Mouse (Mus musculus): ENCODE measurements around the gene Acsl4. TPM values are rescaled to one million over a fixed set of nuclear protein-coding genes. Genes with fewer than 3 reads are reported as not detected.

The Acsl4 gene
- total and polyA plus RNA-seq, 3 experiments = 10.0 to 26.8 (median 25.9) TPM

DNA sequence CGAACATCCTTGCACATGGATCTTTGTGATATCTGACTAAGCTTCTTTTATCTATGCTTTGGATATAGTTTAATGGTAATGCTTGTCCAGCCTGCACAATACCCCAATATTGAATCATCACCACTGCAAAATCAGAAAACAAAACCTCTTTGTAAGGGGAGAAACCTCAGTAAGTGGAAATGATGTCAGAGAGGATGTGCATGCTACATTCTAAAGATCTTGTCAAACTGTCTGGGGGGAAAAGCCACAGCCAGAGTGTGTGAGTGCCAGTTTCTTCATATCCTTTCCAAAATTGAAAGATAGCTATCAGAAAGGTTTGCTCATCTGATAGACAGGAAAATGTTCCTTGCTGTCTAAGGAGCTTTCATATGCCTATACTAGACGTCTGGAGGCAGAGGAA is 8.3 kb upstream of the Acsl4 start:
- Histone ChIP-seq H3K9me3 (replicated peaks; ENCODE audit: low read length) (no peaks in the 10 kb centered on the region), H3K36me3 (replicated peaks in 1 of 2; ENCODE audit: control insufficient read depth in 1 of 2, insufficient read depth in 1 of 2, low read length in 1 of 2) (no peaks in the 10 kb centered on the region), H3K4me1 (ENCODE audit: control insufficient read depth in 1 of 2, insufficient read depth in 2 of 2) (no peaks in the 10 kb centered on the region), H3K79me2 (replicated peaks; ENCODE audit: control insufficient read depth, extremely low read depth, insufficient read depth, poor library complexity, severe bottlenecking) (no peaks in the 10 kb centered on the region), H3K4me3 (replicated peaks in 1 of 3; ENCODE audit: low read depth in 2 of 3, low read length in 2 of 3, poor library complexity in 1 of 3) (no peak overlapping the region), H3K9ac (ENCODE audit: insufficient read depth, low read depth) (no peak overlapping the region), H3K4me2 (ENCODE audit: insufficient read depth, low read depth, poor library complexity, severe bottlenecking) (no peak overlapping the region), H3K27me3 (replicated peaks) (no peaks in the 10 kb centered on the region), H3K27ac (ENCODE audit: insufficient read depth, low read depth) (no peak overlapping the region)
- DNase-seq (ENCODE audit: extremely low read depth) = no peak
- in situ Hi-C loops (cut with MboI; ENCODE audit: low pct_ligation_motif_present, low pct_unique_long_range_greater_than_20kb, low sequenced_read_pairs) = no loop called here
- dilution Hi-C loops (cut with MboI; ENCODE audit: extremely low pct_ligation_motif_present, extremely low pct_unique_long_range_greater_than_20kb, low sequenced_read_pairs) = no loop called here
- TF ChIP-seq HCFC1 (IDR thresholded peaks at IDR 0.05; ENCODE audit: low read depth, low read length) (no peak), KAT2A (IDR thresholded peaks at IDR 0.05; ENCODE audit: insufficient replicate concordance, low read length) (no peak), SMC3 (IDR thresholded peaks at IDR 0.05; ENCODE audit: low read depth, low read length) (no peak)

DNA sequence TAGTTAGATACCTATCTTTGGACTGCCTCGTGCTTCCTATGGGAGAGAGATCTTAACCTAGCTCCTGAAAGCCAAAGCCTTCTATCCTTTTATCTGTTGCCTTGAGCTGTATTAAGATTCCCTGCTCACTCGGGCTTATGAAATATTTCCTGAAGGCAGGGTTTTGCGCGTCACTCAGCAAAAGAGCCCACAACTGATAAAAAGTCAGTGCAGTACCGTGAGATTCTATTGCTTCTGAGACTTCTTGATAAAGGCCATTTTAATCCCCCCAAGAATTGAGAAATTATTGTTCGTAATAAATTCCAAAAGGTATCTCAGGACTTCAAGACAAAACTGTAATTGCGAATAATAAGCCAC is 552 bp upstream of the Acsl4 start:
- peak overlapping the region; percentile 41 for H3K9ac ChIP-seq (ENCODE audit: insufficient read depth, low read depth)
- H3K79me2 ChIP-seq (replicated peaks; ENCODE audit: control insufficient read depth, extremely low read depth, insufficient read depth, poor library complexity, severe bottlenecking) = peaks cover 16% of the 10 kb centered on the region
- H3K27ac ChIP-seq (ENCODE audit: insufficient read depth, low read depth) = no peak overlapping the region
- no peaks in the 10 kb centered on the region for H3K9me3 ChIP-seq (replicated peaks; ENCODE audit: low read length)
- no peaks in the 10 kb centered on the region for H3K27me3 ChIP-seq (replicated peaks)
- no peaks in the 10 kb centered on the region for H3K36me3 ChIP-seq (replicated peaks in 1 of 2; ENCODE audit: control insufficient read depth in 1 of 2, insufficient read depth in 1 of 2, low read length in 1 of 2)
- H3K4me2 ChIP-seq (ENCODE audit: insufficient read depth, low read depth, poor library complexity, severe bottlenecking) = peak overlapping the region; percentile 82
- no peak for TF ChIP-seq NRF1 (IDR thresholded peaks at IDR 0.05; ENCODE audit: low read depth, low read length)
- TF ChIP-seq MAX (IDR thresholded peaks at IDR 0.05; ENCODE audit: low read length) = 0 out of 2 replicates have a peak, but pooled peaks have one; percentile 13
- TF ChIP-seq EP300 (IDR thresholded peaks at IDR 0.05; ENCODE audit: low read length) = 0 out of 2 replicates have a peak, but pooled peaks have one; percentile 9
- TF ChIP-seq JUND (conservative IDR thresholded peaks at IDR 0.05; ENCODE audit: low read depth, low read length) = no peak
- no peak for TF ChIP-seq JUN (IDR thresholded peaks at IDR 0.05; ENCODE audit: insufficient read depth, low read depth, low read length)
- TF ChIP-seq MYC (IDR thresholded peaks at IDR 0.05; ENCODE audit: low read depth, low read length) = 0 out of 2 replicates have a peak, but pooled peaks have one; percentile 36
- dilution Hi-C loops (cut with MboI; ENCODE audit: extremely low pct_ligation_motif_present, extremely low pct_unique_long_range_greater_than_20kb, low sequenced_read_pairs) = no loop called here
- peak overlapping the region; percentile 61 to 83 (median 70) for H3K4me3 ChIP-seq (replicated peaks in 1 of 3; ENCODE audit: low read depth in 2 of 3, low read length in 2 of 3, poor library complexity in 1 of 3)
- no peaks in the 10 kb centered on the region for H3K4me1 ChIP-seq (ENCODE audit: control insufficient read depth in 1 of 2, insufficient read depth in 2 of 2)
- DNase-seq (ENCODE audit: extremely low read depth) = peak; percentile 24
- in situ Hi-C loops (cut with MboI; ENCODE audit: low pct_ligation_motif_present, low pct_unique_long_range_greater_than_20kb, low sequenced_read_pairs) = no loop called here

DNA sequence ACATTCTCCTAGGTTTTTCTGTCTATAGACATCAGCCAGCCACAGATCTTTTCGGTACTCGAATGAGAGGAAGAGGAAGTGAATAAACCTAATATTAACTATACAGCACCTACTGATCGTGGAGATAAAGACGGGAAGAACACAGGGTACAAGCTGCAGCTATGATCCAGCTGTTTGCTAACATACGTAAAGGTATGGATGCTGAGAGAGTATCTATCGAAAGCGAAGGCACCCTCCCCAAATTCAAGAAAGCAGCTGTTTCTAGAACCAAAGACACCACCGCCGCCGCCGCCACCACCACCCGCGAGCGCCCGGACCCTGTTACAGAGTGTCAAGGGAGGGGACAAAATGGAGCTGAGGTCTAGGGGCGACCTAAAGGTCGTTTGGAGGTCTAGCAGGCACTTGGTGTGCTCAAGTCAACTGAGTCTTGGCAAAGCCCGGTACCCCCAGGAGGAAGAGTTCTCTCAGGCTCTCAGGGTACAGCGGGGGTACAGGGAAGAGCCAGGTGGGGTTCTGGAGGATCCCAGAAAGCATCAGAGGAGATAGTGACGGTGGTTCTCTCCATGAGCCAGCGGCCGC is 665 bp downstream of the Acsl4 start:
- peak overlapping the region; percentile 70 to 83 (median 82) for H3K4me3 ChIP-seq (replicated peaks in 1 of 3; ENCODE audit: low read depth in 2 of 3, low read length in 2 of 3, poor library complexity in 1 of 3)
- in situ Hi-C loops (cut with MboI; ENCODE audit: low pct_ligation_motif_present, low pct_unique_long_range_greater_than_20kb, low sequenced_read_pairs) (no loop called here), dilution Hi-C loops (cut with MboI; ENCODE audit: extremely low pct_ligation_motif_present, extremely low pct_unique_long_range_greater_than_20kb, low sequenced_read_pairs) (no loop called here)
- H3K9me3 ChIP-seq (replicated peaks; ENCODE audit: low read length) = no peaks in the 10 kb centered on the region
- no peaks in the 10 kb centered on the region for H3K36me3 ChIP-seq (replicated peaks in 1 of 2; ENCODE audit: control insufficient read depth in 1 of 2, insufficient read depth in 1 of 2, low read length in 1 of 2)
- H3K4me2 ChIP-seq (ENCODE audit: insufficient read depth, low read depth, poor library complexity, severe bottlenecking) = peak overlapping the region; percentile 30
- H3K9ac ChIP-seq (ENCODE audit: insufficient read depth, low read depth) = peak overlapping the region; percentile 85
- H3K27ac ChIP-seq (ENCODE audit: insufficient read depth, low read depth) = no peak overlapping the region; the same call in 1 of the 2 replicates
- no peaks in the 10 kb centered on the region for H3K27me3 ChIP-seq (replicated peaks)
- peaks cover 22% of the 10 kb centered on the region for H3K79me2 ChIP-seq (replicated peaks; ENCODE audit: control insufficient read depth, extremely low read depth, insufficient read depth, poor library complexity, severe bottlenecking)
- peaks cover 0 to 6% of the 10 kb centered on the region in 2 experiments; a peak in 1 of 4 replicates for H3K4me1 ChIP-seq (ENCODE audit: control insufficient read depth in 1 of 2, insufficient read depth in 2 of 2)
- TF ChIP-seq UBTF (IDR thresholded peaks at IDR 0.05; ENCODE audit: low read depth, low read length) = no peak
- TF ChIP-seq EP300 (IDR thresholded peaks at IDR 0.05; ENCODE audit: low read length) = no peak
- no peak for TF ChIP-seq MAFK (IDR thresholded peaks at IDR 0.05; ENCODE audit: insufficient replicate concordance, low read length)
- TF ChIP-seq CHD1 (IDR thresholded peaks at IDR 0.05; ENCODE audit: low read depth, low read length) = no peak
- no peak for TF ChIP-seq TCF12 (IDR thresholded peaks at IDR 0.05; ENCODE audit: low read depth, low read length)
- TF ChIP-seq RCOR1 (conservative IDR thresholded peaks at IDR 0.05; ENCODE audit: low read depth, low read length) = no peak
- TF ChIP-seq HCFC1 (IDR thresholded peaks at IDR 0.05; ENCODE audit: low read depth, low read length) = no peak
- no peak for TF ChIP-seq MXI1 (IDR thresholded peaks at IDR 0.05; ENCODE audit: low read depth, low read length)
- TF ChIP-seq SIN3A (IDR thresholded peaks at IDR 0.05; ENCODE audit: low read length) = no peak
- no peak for TF ChIP-seq JUND (conservative IDR thresholded peaks at IDR 0.05; ENCODE audit: low read depth, low read length)
- TF ChIP-seq MEF2A (IDR thresholded peaks at IDR 0.05; ENCODE audit: borderline replicate concordance, low read depth, low read length) = no peak
- TF ChIP-seq E2F4 (IDR thresholded peaks at IDR 0.05; ENCODE audit: insufficient replicate concordance, low read depth, low read length) = no peak
- no peak for DNase-seq (ENCODE audit: extremely low read depth)

All from CH12.LX (cell line).